Mouse (Mus musculus): Measurements from ENCODE around the gene Psmd9.

DNA sequence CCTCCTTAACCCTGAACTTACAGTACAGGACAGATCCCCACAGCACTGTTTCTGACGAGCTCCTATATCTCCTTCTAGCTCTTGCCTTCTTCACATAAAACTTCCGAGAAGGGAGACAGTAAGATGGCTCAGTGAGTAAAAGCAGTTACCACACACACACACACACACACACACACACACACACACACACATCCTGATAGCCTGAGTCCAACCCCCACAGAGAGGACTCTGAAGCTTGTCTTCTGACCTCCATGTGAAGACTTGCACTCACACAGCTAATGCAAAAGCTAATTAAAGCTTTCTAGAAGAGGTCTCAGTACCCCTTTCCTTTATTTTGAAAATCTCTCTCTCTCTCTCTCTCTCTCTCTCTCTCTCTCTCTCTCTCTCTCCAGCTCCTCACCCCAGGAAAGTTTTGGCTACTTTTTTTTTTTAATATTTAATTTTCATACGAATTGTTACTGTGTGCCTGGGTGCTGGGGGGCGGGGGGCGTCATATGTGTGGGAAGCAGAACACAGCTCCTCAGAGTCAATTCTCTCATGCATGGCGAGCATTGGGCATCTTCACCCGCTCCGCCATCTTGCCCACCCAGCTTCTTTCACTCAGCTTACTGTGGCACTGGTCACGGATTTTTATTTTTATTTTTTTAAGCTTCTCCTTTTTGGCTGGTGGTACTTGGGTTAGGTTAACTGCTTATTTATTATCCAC lies 107.6 kb downstream of the Psmd9 start:
- TF ChIP-seq POLR2A (IDR thresholded peaks at IDR 0.05; ENCODE audit: extremely low read depth, insufficient read depth, low read length), result no peak
- TF ChIP-seq CTCF (IDR thresholded peaks at IDR 0.05; ENCODE audit: extremely low read depth, insufficient read depth, low read length), result no peak

Data from cortical plate, adult 2 months (tissue).